Mouse (Mus musculus): ENCODE data around the gene Armh2.

DNA sequence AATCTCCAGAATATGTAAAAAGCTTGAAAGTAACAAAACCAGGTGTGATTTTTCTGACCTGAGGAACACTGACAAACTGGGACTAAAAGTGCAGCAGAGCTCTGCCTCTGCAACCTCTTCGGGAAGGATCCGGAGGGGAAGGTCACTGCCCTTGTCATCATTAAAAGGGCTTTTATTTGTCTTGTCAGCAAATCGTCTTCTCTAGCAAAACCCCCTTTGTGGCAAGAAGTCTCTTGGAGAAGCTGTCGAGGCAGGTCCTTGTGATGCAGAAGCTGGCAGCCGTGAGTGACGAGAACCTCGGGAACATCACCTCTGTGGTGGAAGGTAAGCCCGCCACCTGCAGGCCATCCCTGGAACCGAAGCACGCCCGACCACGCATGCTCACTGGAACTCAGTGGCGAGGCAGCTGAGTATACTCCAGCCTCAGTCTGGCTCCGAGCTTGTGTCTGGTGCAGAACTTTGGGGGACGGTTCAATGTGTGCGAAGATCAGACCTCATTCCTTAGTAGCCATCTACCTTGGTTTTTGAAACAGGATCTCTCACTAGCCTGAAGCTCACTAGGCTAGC is 27.5 kb upstream of the Armh2 start:
- TF ChIP-seq EP300 (IDR thresholded peaks at IDR 0.05; ENCODE audit: low read depth in 1 of 2, low read length in 2 of 2): no peak
- no peak for TF ChIP-seq CHD1 (IDR thresholded peaks at IDR 0.05; ENCODE audit: low read depth, low read length)
- no peak for TF ChIP-seq POLR2A (IDR thresholded peaks at IDR 0.05; ENCODE audit: control insufficient read depth in 1 of 2, insufficient read depth in 1 of 2, low read depth in 1 of 2, low read length in 2 of 2, poor library complexity in 1 of 2)
- TF ChIP-seq E2F4 (IDR thresholded peaks at IDR 0.05; ENCODE audit: borderline replicate concordance, low read depth, low read length): no peak
- no peak for TF ChIP-seq TCF12 (IDR thresholded peaks at IDR 0.05; ENCODE audit: low read depth, low read length)
